Mouse (Mus musculus) ES-CJ7 (cell line): Measurements from ENCODE around the gene Olfr584.

Experiments used
- DNase-seq: peaks from one replicate; pipeline ENCODE4 v3.0.0; 2011; ENCODE audit warnings: low read depth, low spot score

Olfr584 gene

GRCm38 (mm10) chr7:103081585-103081984 lies at the start of gene Olfr584:
Gene Olfr584, plus strand, starts transcription at chr7:103081885.
- no peak for DNase-seq

- DNase-seq: no peak
Measured at GRCm38 (mm10) chr7:103037724-103038123, 44.0 kb upstream of the Olfr584 start, which contains the start of gene Olfr582. Gene Olfr582, plus strand, starts transcription at chr7:103038024.

- no peak for DNase-seq
Measured at GRCm38 (mm10) chr7:103051000-103051399, 30.7 kb upstream of the Olfr584 start, which contains the start of gene Olfr583. Gene Olfr583, plus strand, starts transcription at chr7:103051300.

- no peak for DNase-seq
Measured at GRCm38 (mm10) chr7:103097420-103097819, 15.7 kb downstream of the Olfr584 start, which contains the start of gene Olfr585. Gene Olfr585, plus strand, starts transcription at chr7:103097720.

- DNase-seq: peak; percentile 16
Measured at GRCm38 (mm10) chr7:103119406-103119805, 37.7 kb downstream of the Olfr584 start.

- no peak for DNase-seq
Measured at GRCm38 (mm10) chr7:103125538-103125937, 43.9 kb downstream of the Olfr584 start, which contains the start of gene Olfr586. Gene Olfr586, minus strand, starts transcription at chr7:103125638.
